Mouse (Mus musculus): ENCODE data around the gene Focad.

- TF ChIP-seq CTCF (IDR thresholded peaks at IDR 0.05; ENCODE audit: low read depth) (no peak), EP300 (optimal IDR thresholded peaks at IDR 0.05) (no peak)
Measured at GRCm38 (mm10) chr4:88325392-88325791, 231.0 kb downstream of the Focad start.
